Mouse (Mus musculus) heart, postnatal 36 days (tissue): ENCODE measurements at regions not wholly inside any gene's neighbourhood (a gene's known extent, or its start where the extent isn't known, plus 50 kb on each side); places are given as distances from the start of the nearest gene placed in this dataset.

Experiments used
- DNase-seq, 2 experiments: peaks; one replicate each; pipeline ENCODE4 v3.0.0; 2021 to 2022
- intact Hi-C: fragments of 180-260 bp; cut with DNase I; formaldehyde crosslinking; loops from one replicate; pipeline ENCODE4 v1.15.1; 2025

DNA sequence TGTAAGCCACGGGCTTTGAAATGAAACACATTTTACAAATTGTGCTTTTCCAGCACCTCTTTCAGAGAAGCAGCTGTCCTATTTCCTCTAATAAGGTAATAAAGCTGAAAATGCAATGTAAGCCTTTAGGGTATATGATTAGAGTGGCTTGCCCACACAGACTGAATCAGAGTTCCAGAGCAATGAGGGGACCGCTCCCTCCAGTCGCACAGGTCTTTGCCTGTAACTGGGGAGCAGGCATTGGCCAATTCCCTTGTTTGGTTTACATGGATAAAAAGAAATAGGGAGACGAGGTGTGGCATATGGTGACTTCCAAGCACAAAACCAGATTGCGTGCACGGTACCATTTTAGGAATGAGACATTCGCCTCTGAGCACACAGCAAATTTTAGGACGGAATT is 112.7 kb upstream of the Frg1 start:
- no peak for DNase-seq
- intact Hi-C loops: no loop called here

DNA sequence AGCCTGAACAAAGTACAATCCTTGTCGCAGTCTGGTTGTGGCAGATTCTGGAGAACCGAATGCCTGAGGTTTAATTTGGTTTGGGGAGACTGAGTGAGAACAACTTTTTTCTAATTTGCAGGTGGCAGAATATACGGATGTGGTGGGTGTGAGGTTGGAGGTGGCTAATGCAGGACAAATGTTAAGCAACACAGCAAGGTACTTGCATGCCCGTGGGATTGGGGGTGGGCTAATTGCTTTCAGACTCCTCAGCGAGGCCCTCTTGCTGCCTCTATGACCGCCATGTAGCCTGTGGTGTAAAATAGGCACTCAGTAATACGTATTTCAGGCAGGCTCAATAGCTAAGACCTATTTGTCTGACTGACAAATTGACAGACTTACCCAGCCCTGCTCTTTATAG is 109.4 kb upstream of the Frg1 start:
- intact Hi-C loops: no loop called here
- DNase-seq: no peak

DNA sequence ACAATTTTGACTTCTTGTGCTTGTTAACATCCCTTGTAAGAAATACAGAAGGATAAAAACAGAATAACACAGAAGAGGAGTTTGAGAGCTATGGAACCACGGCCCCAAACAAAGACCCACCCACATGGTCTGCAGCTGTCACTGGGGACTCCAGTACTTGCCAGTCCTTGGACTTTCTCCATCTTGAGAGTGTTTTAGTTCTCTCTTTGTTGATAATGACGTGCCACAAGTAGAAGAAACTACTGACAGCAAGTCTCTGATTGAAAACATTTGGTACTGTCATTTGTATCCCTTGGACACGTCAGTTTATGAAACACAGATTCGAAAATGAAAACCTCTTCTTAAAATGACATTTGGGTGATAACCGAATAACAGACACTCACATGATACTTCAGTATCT is 68.3 kb upstream of the Frg1 start:
- intact Hi-C loops: no loop called here
- no peak for DNase-seq

DNA sequence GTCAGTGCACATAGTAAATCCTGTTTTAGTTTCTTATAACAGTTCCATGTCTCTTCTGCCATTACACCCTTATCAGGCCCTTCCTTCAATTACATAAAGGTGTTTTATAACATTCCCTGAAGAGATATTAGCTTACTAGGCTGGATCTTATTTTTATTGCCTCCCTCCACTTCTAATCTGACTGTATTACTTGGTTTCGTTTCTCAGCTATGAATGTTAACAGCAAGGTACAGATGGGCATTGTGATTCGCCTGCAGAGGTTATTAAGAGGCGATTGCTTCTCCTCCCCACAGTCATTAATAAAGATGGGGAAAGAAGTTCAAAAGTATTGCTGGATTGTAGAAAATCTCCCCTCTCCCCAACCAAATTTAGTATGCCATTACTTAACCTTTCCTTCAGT is 66.4 kb upstream of the Frg1 start:
- DNase-seq: no peak
- intact Hi-C loops: no loop called here

DNA sequence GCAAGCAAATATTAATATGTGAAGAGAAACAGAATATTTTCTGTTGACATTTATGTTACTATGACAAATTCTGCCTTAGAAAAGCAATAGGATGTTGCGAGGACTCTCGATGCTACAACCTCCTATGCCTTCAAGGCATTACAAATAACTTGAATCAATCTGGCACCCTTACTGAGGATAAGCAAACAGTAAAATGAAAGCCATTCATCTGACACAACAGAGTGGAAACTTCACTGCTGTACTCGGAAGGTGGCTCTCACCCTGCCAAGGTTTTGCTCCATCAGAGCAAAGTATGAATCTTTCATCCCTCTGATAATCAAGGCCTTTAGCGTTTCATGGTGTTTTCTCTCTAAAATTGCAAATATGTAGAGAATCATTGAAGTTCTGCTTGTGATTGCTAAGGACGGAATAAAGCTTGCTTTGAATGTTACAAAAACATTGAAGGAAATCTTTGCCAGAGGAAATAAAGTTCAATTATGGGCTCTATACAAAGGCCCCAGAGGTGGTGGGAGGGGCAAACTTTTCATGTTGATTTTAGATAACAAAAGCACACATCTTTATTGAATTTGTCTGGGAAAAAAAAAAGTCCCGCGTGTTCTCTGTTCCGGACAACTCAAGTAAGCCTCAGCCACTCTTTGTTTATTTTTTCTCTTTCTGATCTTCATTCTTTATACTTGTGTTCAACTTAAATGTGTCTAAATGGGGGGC is 56.3 kb upstream of the Frg1 start:
- no peak for DNase-seq
- intact Hi-C loops: no loop called here

DNA sequence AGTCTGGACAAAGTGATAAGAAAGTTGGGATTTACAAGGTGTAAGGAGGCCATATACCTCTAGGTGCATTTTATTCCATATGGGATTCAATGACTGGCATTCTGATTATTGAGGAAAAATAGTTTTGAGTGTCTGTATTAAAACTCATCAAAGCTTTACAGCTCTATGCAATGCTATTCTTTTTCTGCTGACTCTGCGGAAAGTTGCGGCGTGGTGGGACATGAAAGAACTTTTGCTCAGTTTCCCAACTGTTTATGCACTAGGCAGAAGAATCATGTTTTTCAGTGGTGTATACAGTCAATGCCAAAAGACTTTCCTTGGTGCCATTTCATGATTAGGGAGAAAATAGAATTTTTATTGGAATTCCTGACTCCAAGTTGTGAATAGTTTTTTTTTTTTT is 55.4 kb upstream of the Frg1 start:
- DNase-seq: no peak
- intact Hi-C loops: no loop called here
